Mouse (Mus musculus) cerebellum, postnatal 10 days (tissue): ENCODE data around the gene Stip1.
A peak's percentile ranks its signal among the peaks of the same experiment; 100 is the strongest.
"Not testable (repeated sequence)": the region's sequence is repeated elsewhere in the genome, so short reads cannot be mapped to it uniquely, and the experiment has no call there.

Source experiments
- DNase-seq, 2 experiments: peaks; one replicate each; pipeline ENCODE4 v3.0.0; 2021; ENCODE audit warnings: mixed read lengths in 2 of 2

Stip1 gene

GRCm38 (mm10) chr19:7062916-7063315 lies 23.1 kb upstream of the Stip1 start:
- DNase-seq = peak; percentile 64 to 66

- DNase-seq = no peak
These were observed 22.3 kb upstream of the Stip1 start for GRCm38 (mm10) chr19:7062110-7062509.

GRCm38 (mm10) chr19:7058541-7058940 lies 18.8 kb upstream of the Stip1 start:
- DNase-seq = no peak

- peak; percentile 79 to 82 for DNase-seq
These were observed 18.0 kb upstream of the Stip1 start for GRCm38 (mm10) chr19:7057722-7058207.

- DNase-seq = peak; percentile 71 to 75
These were observed 17.5 kb upstream of the Stip1 start for GRCm38 (mm10) chr19:7057126-7057721.

- peak; percentile 81 to 82 for DNase-seq
These were observed 16.7 kb upstream of the Stip1 start, which contains the start of gene Macrod1 for GRCm38 (mm10) chr19:7056248-7057087. Macrod1 (plus strand) TSS chr19:7056810.

GRCm38 (mm10) chr19:7055173-7055572 lies 15.4 kb upstream of the Stip1 start:
- no peak for DNase-seq

GRCm38 (mm10) chr19:7054772-7055171 lies 15.0 kb upstream of the Stip1 start:
- peak in 1 of 2 experiments; percentile 15 for DNase-seq

- not testable (repeated sequence) for DNase-seq
These were observed 13.6 kb upstream of the Stip1 start for GRCm38 (mm10) chr19:7053382-7053781.

GRCm38 (mm10) chr19:7044706-7045105 lies 4.9 kb upstream of the Stip1 start:
- DNase-seq = no peak

GRCm38 (mm10) chr19:7044279-7044678 lies 4.5 kb upstream of the Stip1 start:
- DNase-seq = no peak

GRCm38 (mm10) chr19:7041171-7041570 lies 1.4 kb upstream of the Stip1 start:
- peak in 1 of 2 experiments; percentile 41 for DNase-seq

- DNase-seq = no peak
These were observed 917 bp upstream of the Stip1 start for GRCm38 (mm10) chr19:7040637-7041130.

GRCm38 (mm10) chr19:7039088-7039720 lies 563 bp downstream of the Stip1 start:
- DNase-seq = peak; percentile 82 to 86

GRCm38 (mm10) chr19:7034006-7034405 lies 5.8 kb downstream of the Stip1 start:
- no peak for DNase-seq

GRCm38 (mm10) chr19:7029531-7029930 lies 10.2 kb downstream of the Stip1 start:
- no peak for DNase-seq

GRCm38 (mm10) chr19:7020224-7020641 lies 19.5 kb downstream of the Stip1 start:
- DNase-seq = peak; percentile 80 to 83

- DNase-seq = no peak
These were observed 20.6 kb downstream of the Stip1 start, which contains the start of gene Fermt3 for GRCm38 (mm10) chr19:7019191-7019590. Fermt3 (minus strand) TSS chr19:7019469.

- no peak for DNase-seq
These were observed 21.2 kb downstream of the Stip1 start for GRCm38 (mm10) chr19:7018546-7018945.

GRCm38 (mm10) chr19:7017541-7018457 lies 22.0 kb downstream of the Stip1 start:
- DNase-seq = no peak

- DNase-seq = peak; percentile 83
These were observed 25.2 kb downstream of the Stip1 start for GRCm38 (mm10) chr19:7014481-7015135.
